Mouse (Mus musculus): ENCODE results near the gene Acp1. TPM values are rescaled to one million over a fixed set of nuclear protein-coding genes. Genes with fewer than 3 reads are reported as not detected.

Acp1 gene
- 130 and 136 TPM in 2 replicates for polyA plus RNA-seq (2016; fragmentation: Nextera tagmentation; extraction: Ambion mirVana)

GRCm38 (mm10) chr12:30911261-30912047 lies at the start of gene Acp1, which contains the start of gene Sh3yl1:
Acp1 (minus strand) TSS chr12:30911589.
Sh3yl1 (plus strand) TSS chr12:30911668.
- H3K27ac ChIP-seq = peak within 1 kb of the TSS; percentile 44
- H3K27me3 ChIP-seq = no peaks in the 10 kb centered on the region
- H3K9ac ChIP-seq = peak within 1 kb of the TSS; percentile 85
- WGBS = under 1% methylated on average over 52 of the region's 52 CpGs
- peak within 1 kb of the TSS; percentile 94 for H3K4me2 ChIP-seq (replicated peaks)
- peak; percentile 98 for ATAC-seq (ENCODE audit: low FRiP score)
- no peaks in the 10 kb centered on the region for H3K9me3 ChIP-seq (replicated peaks)
- H3K36me3 ChIP-seq = no peaks in the 10 kb centered on the region
- peaks cover 13% of the 10 kb centered on the region for H3K4me1 ChIP-seq
- peak within 1 kb of the TSS; percentile 74 for H3K4me3 ChIP-seq

GRCm38 (mm10) chr12:30944197-30944596 lies 32.8 kb upstream of the Acp1 start:
- no peaks in the 10 kb centered on the region for H3K27me3 ChIP-seq
- no peak overlapping the region for H3K27ac ChIP-seq
- H3K9ac ChIP-seq = no peak overlapping the region
- WGBS = 47% methylated on average over 3 of the region's 3 CpGs
- H3K36me3 ChIP-seq = peaks cover 29% of the 10 kb centered on the region
- no peak overlapping the region for H3K4me2 ChIP-seq (replicated peaks)
- no peaks in the 10 kb centered on the region for H3K4me1 ChIP-seq
- no peaks in the 10 kb centered on the region for H3K9me3 ChIP-seq (replicated peaks)
- ATAC-seq (ENCODE audit: low FRiP score) = no peak
- H3K4me3 ChIP-seq = no peak overlapping the region

GRCm38 (mm10) chr12:30943057-30943986 lies 31.9 kb upstream of the Acp1 start:
- no peak for ATAC-seq (ENCODE audit: low FRiP score)
- no peak overlapping the region for H3K4me2 ChIP-seq (replicated peaks)
- peaks cover 29% of the 10 kb centered on the region for H3K36me3 ChIP-seq

GRCm38 (mm10) chr12:30936899-30937298 lies 25.5 kb upstream of the Acp1 start:
- no peaks in the 10 kb centered on the region for H3K9me3 ChIP-seq (replicated peaks)
- ATAC-seq (ENCODE audit: low FRiP score) = no peak
- H3K4me1 ChIP-seq = no peaks in the 10 kb centered on the region
- H3K27ac ChIP-seq = no peak overlapping the region
- WGBS = 89% methylated on average over 2 of the region's 2 CpGs
- no peak overlapping the region for H3K4me3 ChIP-seq
- peaks cover 15% of the 10 kb centered on the region for H3K36me3 ChIP-seq
- no peaks in the 10 kb centered on the region for H3K27me3 ChIP-seq
- no peak overlapping the region for H3K9ac ChIP-seq
- H3K4me2 ChIP-seq (replicated peaks) = no peak overlapping the region

More at GRCm38 (mm10) chr12:30943057-30943986, 31.9 kb upstream of the Acp1 start:
- H3K27ac ChIP-seq = no peak overlapping the region
- no peaks in the 10 kb centered on the region for H3K4me1 ChIP-seq
- no peak overlapping the region for H3K4me3 ChIP-seq
- no peaks in the 10 kb centered on the region for H3K9me3 ChIP-seq (replicated peaks)
- WGBS = 89% methylated on average over 14 of the region's 14 CpGs
- no peaks in the 10 kb centered on the region for H3K27me3 ChIP-seq
- no peak overlapping the region for H3K9ac ChIP-seq

GRCm38 (mm10) chr12:30933299-30933698 lies 21.9 kb upstream of the Acp1 start:
- H3K9me3 ChIP-seq (replicated peaks) = no peaks in the 10 kb centered on the region
- ATAC-seq (ENCODE audit: low FRiP score) = no peak
- H3K4me2 ChIP-seq (replicated peaks) = no peak overlapping the region
- 88% methylated on average over 2 of the region's 2 CpGs for WGBS
- no peaks in the 10 kb centered on the region for H3K4me1 ChIP-seq
- H3K9ac ChIP-seq = no peak overlapping the region
- H3K27ac ChIP-seq = no peak overlapping the region
- no peaks in the 10 kb centered on the region for H3K27me3 ChIP-seq
- no peak overlapping the region for H3K4me3 ChIP-seq
- H3K36me3 ChIP-seq = no peaks in the 10 kb centered on the region

GRCm38 (mm10) chr12:30928182-30928581 lies 16.8 kb upstream of the Acp1 start:
- H3K9ac ChIP-seq = no peak overlapping the region
- H3K27me3 ChIP-seq = no peaks in the 10 kb centered on the region
- H3K36me3 ChIP-seq = no peaks in the 10 kb centered on the region
- no peak overlapping the region for H3K4me3 ChIP-seq
- WGBS = 89% methylated on average over 6 of the region's 6 CpGs
- no peak overlapping the region for H3K4me2 ChIP-seq (replicated peaks)
- no peaks in the 10 kb centered on the region for H3K9me3 ChIP-seq (replicated peaks)
- no peaks in the 10 kb centered on the region for H3K4me1 ChIP-seq
- no peak overlapping the region for H3K27ac ChIP-seq
- ATAC-seq (ENCODE audit: low FRiP score) = no peak

GRCm38 (mm10) chr12:30922401-30922800 lies 11.0 kb upstream of the Acp1 start:
- 88% methylated on average over 3 of the region's 3 CpGs for WGBS
- no peaks in the 10 kb centered on the region for H3K4me1 ChIP-seq
- H3K27me3 ChIP-seq = no peaks in the 10 kb centered on the region
- H3K4me2 ChIP-seq (replicated peaks) = no peak overlapping the region
- no peak for ATAC-seq (ENCODE audit: low FRiP score)
- H3K9ac ChIP-seq = no peak overlapping the region
- H3K36me3 ChIP-seq = no peaks in the 10 kb centered on the region; the same call in 1 of the 2 replicates
- no peaks in the 10 kb centered on the region for H3K9me3 ChIP-seq (replicated peaks)
- no peak overlapping the region for H3K4me3 ChIP-seq
- no peak overlapping the region for H3K27ac ChIP-seq

- Histone ChIP-seq H3K9ac (no peak overlapping the region), H3K27ac (no peak overlapping the region), H3K4me2 (replicated peaks) (peak overlapping the region; percentile 94), H3K4me3 (peak overlapping the region; percentile 74), H3K9me3 (replicated peaks) (no peaks in the 10 kb centered on the region), H3K4me1 (peaks cover 13% of the 10 kb centered on the region), H3K27me3 (no peaks in the 10 kb centered on the region), H3K36me3 (no peaks in the 10 kb centered on the region)
- no peak for ATAC-seq (ENCODE audit: low FRiP score)
- WGBS = 58% methylated on average over 3 of the region's 3 CpGs
These were observed 1.5 kb upstream of the Acp1 start for GRCm38 (mm10) chr12:30912840-30913239.

- Histone ChIP-seq H3K27me3 (no peaks in the 10 kb centered on the region), H3K9me3 (replicated peaks) (no peaks in the 10 kb centered on the region), H3K4me2 (replicated peaks) (peak overlapping the region; percentile 94), H3K4me1 (peaks cover 13% of the 10 kb centered on the region), H3K27ac (peak overlapping the region; percentile 35; the same call in 1 of the 2 replicates), H3K36me3 (no peaks in the 10 kb centered on the region), H3K4me3 (peak overlapping the region; percentile 74), H3K9ac (peak overlapping the region; percentile 72)
- ATAC-seq (ENCODE audit: low FRiP score) = peak; percentile 69
- under 1% methylated on average over 19 of the region's 19 CpGs for WGBS
These were observed 626 bp upstream of the Acp1 start for GRCm38 (mm10) chr12:30912048-30912381.

- Histone ChIP-seq H3K9ac (peak overlapping the region; percentile 85), H3K4me3 (peak overlapping the region; percentile 74), H3K4me2 (replicated peaks) (peak overlapping the region; percentile 94), H3K27ac (peak overlapping the region; percentile 44; the same call in 1 of the 2 replicates), H3K4me1 (peaks cover 13% of the 10 kb centered on the region), H3K27me3 (no peaks in the 10 kb centered on the region), H3K9me3 (replicated peaks) (no peaks in the 10 kb centered on the region), H3K36me3 (no peaks in the 10 kb centered on the region)
- 23% methylated on average over 8 of the region's 8 CpGs for WGBS
- no peak for ATAC-seq (ENCODE audit: low FRiP score)
These were observed 529 bp downstream of the Acp1 start for GRCm38 (mm10) chr12:30910860-30911259.

- Histone ChIP-seq H3K4me3 (no peak overlapping the region), H3K9ac (no peak overlapping the region)
- WGBS = 89% methylated on average over 2 of the region's 2 CpGs
These were observed 1.5 kb downstream of the Acp1 start for GRCm38 (mm10) chr12:30909881-30910280.

GRCm38 (mm10) chr12:30908658-30909057 lies 2.7 kb downstream of the Acp1 start:
- Histone ChIP-seq H3K9ac (no peak overlapping the region), H3K4me3 (no peak overlapping the region), H3K27ac (no peak overlapping the region), H3K36me3 (peaks cover 9% of the 10 kb centered on the region), H3K9me3 (replicated peaks) (no peaks in the 10 kb centered on the region), H3K4me2 (replicated peaks) (no peak overlapping the region), H3K27me3 (no peaks in the 10 kb centered on the region), H3K4me1 (peaks cover 13% of the 10 kb centered on the region)
- ATAC-seq (ENCODE audit: low FRiP score) = no peak
- 94% methylated on average over 1 of the region's 1 CpGs for WGBS

More at GRCm38 (mm10) chr12:30909881-30910280, 1.5 kb downstream of the Acp1 start:
- H3K27me3 ChIP-seq = no peaks in the 10 kb centered on the region
- no peak overlapping the region for H3K27ac ChIP-seq
- peak overlapping the region; percentile 94; the same call in 1 of the 2 replicates for H3K4me2 ChIP-seq (replicated peaks)
- no peak for ATAC-seq (ENCODE audit: low FRiP score)
- H3K4me1 ChIP-seq = peaks cover 13% of the 10 kb centered on the region
- no peaks in the 10 kb centered on the region for H3K9me3 ChIP-seq (replicated peaks)
- no peaks in the 10 kb centered on the region for H3K36me3 ChIP-seq
